Mouse (Mus musculus): ENCODE measurements around the gene Rexo5. TPM values are rescaled to one million over a fixed set of nuclear protein-coding genes. Genes with fewer than 3 reads are reported as not detected.

Rexo5 gene
- total and polyA plus RNA-seq, 2 experiments from 2014 or later, result 3.5 to 4.5 TPM

DNA sequence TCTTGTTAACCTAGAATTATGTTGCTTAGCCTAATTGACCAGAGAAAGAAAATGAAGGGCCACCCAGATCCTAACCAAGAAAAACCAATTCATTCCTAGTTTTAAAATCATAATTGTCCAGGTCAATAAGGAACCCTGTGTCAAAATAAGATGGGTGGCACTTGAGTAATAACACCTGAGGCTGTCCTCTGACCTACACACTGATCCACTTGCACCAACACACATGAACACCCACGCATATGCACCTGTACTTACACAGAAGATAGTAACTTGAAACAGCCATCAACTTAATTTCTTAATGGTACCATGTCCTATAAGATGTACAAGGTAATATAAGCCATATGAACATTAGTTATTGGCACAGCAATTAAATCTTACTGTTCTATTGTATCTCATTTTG, 40.1 kb upstream of the Rexo5 start:
- H3K4me2 ChIP-seq (ENCODE audit: low read depth, low read length), result no peak overlapping the region
- no peak overlapping the region for H3K4me3 ChIP-seq (ENCODE audit: low read depth, low read length)
- no peak for TF ChIP-seq CTCF (IDR thresholded peaks at IDR 0.05; ENCODE audit: low read depth)
- DNase-seq (ENCODE audit: low spot score), result no peak
- H3K9me3 ChIP-seq (replicated peaks; ENCODE audit: control insufficient read depth, low read length), result no peaks in the 10 kb centered on the region
- no peaks in the 10 kb centered on the region for H3K4me1 ChIP-seq (ENCODE audit: control insufficient read depth, insufficient read depth)
- H3K36me3 ChIP-seq (replicated peaks; ENCODE audit: control insufficient read depth, insufficient read depth, low read length), result no peaks in the 10 kb centered on the region
- 88% methylated on average over 1 of the region's 1 CpGs for WGBS
- ATAC-seq (ENCODE audit: insufficient read depth, low read depth), result no peak
- no peaks in the 10 kb centered on the region for H3K27me3 ChIP-seq (ENCODE audit: control insufficient read depth, insufficient read depth, low read length)
- H3K9ac ChIP-seq (replicated peaks; ENCODE audit: low read depth, low read length), result no peak overlapping the region
- no peak overlapping the region for H3K27ac ChIP-seq (ENCODE audit: low read depth)

- WGBS, result 67% methylated on average over 11 of the region's 11 CpGs
- Histone ChIP-seq H3K9me3 (replicated peaks; ENCODE audit: control insufficient read depth, low read length) (no peaks in the 10 kb centered on the region), H3K9ac (replicated peaks; ENCODE audit: low read depth, low read length) (no peak within 1 kb of the TSS), H3K27me3 (ENCODE audit: control insufficient read depth, insufficient read depth, low read length) (no peaks in the 10 kb centered on the region), H3K4me1 (ENCODE audit: control insufficient read depth, insufficient read depth) (no peaks in the 10 kb centered on the region), H3K36me3 (replicated peaks; ENCODE audit: control insufficient read depth, insufficient read depth, low read length) (no peaks in the 10 kb centered on the region), H3K4me3 (ENCODE audit: low read depth, low read length) (no peak within 1 kb of the TSS), H3K27ac (ENCODE audit: low read depth) (no peak within 1 kb of the TSS), H3K4me2 (ENCODE audit: low read depth, low read length) (no peak within 1 kb of the TSS)
- ATAC-seq (ENCODE audit: insufficient read depth, low read depth) (no peak), DNase-seq (ENCODE audit: low spot score) (no peak)
- TF ChIP-seq EP300 (IDR thresholded peaks at IDR 0.05; ENCODE audit: low read depth), result no peak
- TF ChIP-seq CTCF (IDR thresholded peaks at IDR 0.05; ENCODE audit: low read depth), result no peak
These were observed 33.3 kb upstream of the Rexo5 start, which contains the start of gene Acsm3 for GRCm38 (mm10) chr7:119760527-119760951. TSS of gene Acsm3 (plus strand) at chr7:119760923.

DNA sequence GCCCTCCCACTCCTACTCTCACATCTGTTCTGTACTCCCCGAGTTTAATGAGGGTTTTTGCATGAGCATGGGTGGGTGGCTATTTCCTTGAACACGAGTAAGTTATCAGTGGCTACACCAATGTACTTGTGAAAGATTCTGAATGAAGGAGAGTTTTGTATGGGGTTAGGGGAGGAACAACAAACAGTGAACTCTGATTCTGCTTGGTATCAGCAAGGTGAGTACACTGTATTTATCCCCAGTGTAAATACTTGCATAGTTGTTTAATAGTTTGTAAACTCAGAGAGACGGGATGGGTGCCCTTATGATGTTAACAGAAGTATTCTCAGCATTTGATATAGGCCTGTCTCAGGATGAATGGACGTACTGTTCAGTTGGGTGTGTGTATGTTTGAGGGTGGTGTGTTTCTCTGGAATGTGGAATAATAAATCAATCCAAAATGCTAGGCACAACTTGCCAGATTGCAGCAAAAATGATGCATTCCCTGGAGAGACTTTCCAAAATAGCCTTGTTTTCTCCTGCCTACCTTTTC, 31.6 kb upstream of the Rexo5 start:
- Histone ChIP-seq H3K4me2 (ENCODE audit: low read depth, low read length) (no peak overlapping the region), H3K4me3 (ENCODE audit: low read depth, low read length) (no peak overlapping the region), H3K4me1 (ENCODE audit: control insufficient read depth, insufficient read depth) (no peaks in the 10 kb centered on the region), H3K9me3 (replicated peaks; ENCODE audit: control insufficient read depth, low read length) (no peaks in the 10 kb centered on the region), H3K27me3 (ENCODE audit: control insufficient read depth, insufficient read depth, low read length) (no peaks in the 10 kb centered on the region), H3K27ac (ENCODE audit: low read depth) (no peak overlapping the region), H3K36me3 (replicated peaks; ENCODE audit: control insufficient read depth, insufficient read depth, low read length) (no peaks in the 10 kb centered on the region), H3K9ac (replicated peaks; ENCODE audit: low read depth, low read length) (no peak overlapping the region)
- DNase-seq (ENCODE audit: low spot score) (no peak), ATAC-seq (ENCODE audit: insufficient read depth, low read depth) (no peak)
- no peak for TF ChIP-seq CTCF (IDR thresholded peaks at IDR 0.05; ENCODE audit: low read depth)
- TF ChIP-seq EP300 (IDR thresholded peaks at IDR 0.05; ENCODE audit: low read depth), result no peak
- 56% methylated on average over 4 of the region's 4 CpGs for WGBS

DNA sequence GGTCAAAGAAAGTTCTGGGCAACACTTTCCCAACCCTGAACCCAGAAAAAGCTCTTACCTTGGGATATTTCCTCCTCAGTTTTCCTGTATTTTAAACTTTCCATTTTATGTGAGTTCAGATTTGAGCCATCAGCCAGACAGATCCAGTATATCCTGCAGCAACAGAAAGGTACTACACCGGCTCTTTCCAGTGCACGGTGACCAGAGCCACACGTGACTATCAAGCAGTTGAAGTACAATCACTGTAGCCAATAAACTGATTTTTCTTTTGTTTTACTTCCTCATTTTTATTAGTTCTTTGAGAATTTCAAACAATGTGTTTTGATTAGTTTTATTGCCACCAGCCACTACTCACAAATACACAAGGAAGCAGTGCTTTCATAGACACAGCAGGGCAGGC, 29.4 kb upstream of the Rexo5 start:
- WGBS, result 87% methylated on average over 3 of the region's 3 CpGs
- no peaks in the 10 kb centered on the region for H3K36me3 ChIP-seq (replicated peaks; ENCODE audit: control insufficient read depth, insufficient read depth, low read length)
- no peak overlapping the region for H3K4me2 ChIP-seq (ENCODE audit: low read depth, low read length)
- no peak overlapping the region for H3K4me3 ChIP-seq (ENCODE audit: low read depth, low read length)
- ATAC-seq (ENCODE audit: insufficient read depth, low read depth) (no peak), DNase-seq (ENCODE audit: low spot score) (no peak)
- no peak overlapping the region for H3K9ac ChIP-seq (replicated peaks; ENCODE audit: low read depth, low read length)
- no peaks in the 10 kb centered on the region for H3K9me3 ChIP-seq (replicated peaks; ENCODE audit: control insufficient read depth, low read length)
- TF ChIP-seq EP300 (IDR thresholded peaks at IDR 0.05; ENCODE audit: low read depth) (no peak), CTCF (IDR thresholded peaks at IDR 0.05; ENCODE audit: low read depth) (no peak)
- H3K27me3 ChIP-seq (ENCODE audit: control insufficient read depth, insufficient read depth, low read length), result no peaks in the 10 kb centered on the region
- H3K27ac ChIP-seq (ENCODE audit: low read depth), result no peak overlapping the region
- H3K4me1 ChIP-seq (ENCODE audit: control insufficient read depth, insufficient read depth), result no peaks in the 10 kb centered on the region

DNA sequence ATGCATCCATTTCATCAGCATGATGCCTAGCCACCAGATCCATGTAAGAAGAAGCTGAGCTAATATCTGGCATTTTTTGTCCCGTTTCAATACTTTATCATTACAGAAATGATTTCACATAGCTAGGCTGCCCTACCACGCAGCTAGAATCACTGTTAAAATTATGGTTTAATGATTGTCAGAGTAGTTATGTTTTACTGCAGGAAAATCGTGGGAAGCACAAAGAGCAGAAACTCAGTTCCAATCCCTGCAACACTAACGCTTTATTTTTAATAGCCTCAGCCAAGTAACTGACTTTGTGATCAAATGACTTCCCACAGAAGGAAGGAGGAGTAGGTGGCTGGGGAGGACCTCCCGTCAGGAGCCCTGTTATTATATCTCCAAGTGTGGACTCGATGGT, 26.8 kb upstream of the Rexo5 start:
- no peak overlapping the region for H3K4me2 ChIP-seq (ENCODE audit: low read depth, low read length)
- no peak overlapping the region for H3K27ac ChIP-seq (ENCODE audit: low read depth)
- no peak for TF ChIP-seq CTCF (IDR thresholded peaks at IDR 0.05; ENCODE audit: low read depth)
- TF ChIP-seq EP300 (IDR thresholded peaks at IDR 0.05; ENCODE audit: low read depth), result no peak
- H3K4me1 ChIP-seq (ENCODE audit: control insufficient read depth, insufficient read depth), result no peaks in the 10 kb centered on the region
- no peak overlapping the region for H3K9ac ChIP-seq (replicated peaks; ENCODE audit: low read depth, low read length)
- no peaks in the 10 kb centered on the region for H3K36me3 ChIP-seq (replicated peaks; ENCODE audit: control insufficient read depth, insufficient read depth, low read length)
- H3K9me3 ChIP-seq (replicated peaks; ENCODE audit: control insufficient read depth, low read length), result no peaks in the 10 kb centered on the region
- no peaks in the 10 kb centered on the region for H3K27me3 ChIP-seq (ENCODE audit: control insufficient read depth, insufficient read depth, low read length)
- ATAC-seq (ENCODE audit: insufficient read depth, low read depth) (no peak), DNase-seq (ENCODE audit: low spot score) (no peak)
- H3K4me3 ChIP-seq (ENCODE audit: low read depth, low read length), result no peak overlapping the region
- WGBS, result 72% methylated on average over 6 of the region's 6 CpGs

- Histone ChIP-seq H3K27me3 (ENCODE audit: control insufficient read depth, insufficient read depth, low read length) (no peaks in the 10 kb centered on the region), H3K27ac (ENCODE audit: low read depth) (no peak overlapping the region), H3K4me2 (ENCODE audit: low read depth, low read length) (no peak overlapping the region), H3K4me1 (ENCODE audit: control insufficient read depth, insufficient read depth) (no peaks in the 10 kb centered on the region), H3K9me3 (replicated peaks; ENCODE audit: control insufficient read depth, low read length) (no peaks in the 10 kb centered on the region), H3K36me3 (replicated peaks; ENCODE audit: control insufficient read depth, insufficient read depth, low read length) (no peaks in the 10 kb centered on the region), H3K4me3 (ENCODE audit: low read depth, low read length) (no peak overlapping the region), H3K9ac (replicated peaks; ENCODE audit: low read depth, low read length) (no peak overlapping the region)
- DNase-seq (ENCODE audit: low spot score), result no peak
- TF ChIP-seq CTCF (IDR thresholded peaks at IDR 0.05; ENCODE audit: low read depth) (no peak), EP300 (IDR thresholded peaks at IDR 0.05; ENCODE audit: low read depth) (no peak)
- 84% methylated on average over 8 of the region's 8 CpGs for WGBS
- ATAC-seq (ENCODE audit: insufficient read depth, low read depth), result no peak
These were observed 23.9 kb upstream of the Rexo5 start for GRCm38 (mm10) chr7:119769895-119770294.

Data from heart, postnatal 0 days (tissue).